Mouse (Mus musculus) bone marrow, adult 2 months (tissue): ENCODE data around the gene Spp1.

ENCODE experiments used
- CTCF ChIP-seq: fragments of 200-500 bp; IDR thresholded peaks from 2 replicates; pipeline ENCODE4 v1.5.1; 2011; ENCODE audit warnings: low read length, control low read depth; ENCODE audit not compliant: control insufficient read depth, insufficient read depth
- POLR2A ChIP-seq: fragments of 200-500 bp; IDR thresholded peaks from 2 replicates; pipeline ENCODE4 v1.6.1; 2011; ENCODE audit warnings: low read depth, mild to moderate bottlenecking, control low read depth, low read length, borderline replicate concordance; ENCODE audit not compliant: control insufficient read depth

GRCm38 (mm10) chr5:104465731-104466130, 30.8 kb downstream of the Spp1 start:
- no peak for TF ChIP-seq POLR2A
- TF ChIP-seq CTCF = no peak
